Mouse (Mus musculus): Measurements from ENCODE around the gene Cmss1.

DNA sequence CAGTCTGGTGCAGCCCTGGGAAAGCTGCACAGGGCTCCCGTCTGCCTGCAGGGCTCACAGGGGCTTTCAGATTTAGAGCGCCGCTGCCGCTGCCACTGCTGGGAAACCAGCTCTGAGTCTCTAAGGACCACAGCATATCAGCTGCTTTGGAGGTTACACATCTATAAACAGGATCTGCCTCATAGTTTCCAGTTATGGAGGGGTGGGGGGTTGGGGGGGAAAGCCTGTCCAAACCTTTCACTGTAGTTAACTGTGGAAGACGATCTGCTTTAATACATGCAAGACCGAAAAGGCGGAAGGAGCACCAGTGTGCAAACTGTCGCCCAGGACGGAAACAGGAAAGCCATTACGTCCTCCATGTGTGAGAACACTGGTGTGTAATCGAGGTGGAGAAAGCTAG, 213.5 kb downstream of the Cmss1 start:
- TF ChIP-seq POLR2A (IDR thresholded peaks at IDR 0.05; ENCODE audit: extremely low read depth, insufficient read depth, low read length) (no peak), CTCF (IDR thresholded peaks at IDR 0.05; ENCODE audit: low read depth, low read length) (no peak)
